Comparison of ENCODE assay signal across 11 mouse cellular contexts in the genomic region with DNA sequence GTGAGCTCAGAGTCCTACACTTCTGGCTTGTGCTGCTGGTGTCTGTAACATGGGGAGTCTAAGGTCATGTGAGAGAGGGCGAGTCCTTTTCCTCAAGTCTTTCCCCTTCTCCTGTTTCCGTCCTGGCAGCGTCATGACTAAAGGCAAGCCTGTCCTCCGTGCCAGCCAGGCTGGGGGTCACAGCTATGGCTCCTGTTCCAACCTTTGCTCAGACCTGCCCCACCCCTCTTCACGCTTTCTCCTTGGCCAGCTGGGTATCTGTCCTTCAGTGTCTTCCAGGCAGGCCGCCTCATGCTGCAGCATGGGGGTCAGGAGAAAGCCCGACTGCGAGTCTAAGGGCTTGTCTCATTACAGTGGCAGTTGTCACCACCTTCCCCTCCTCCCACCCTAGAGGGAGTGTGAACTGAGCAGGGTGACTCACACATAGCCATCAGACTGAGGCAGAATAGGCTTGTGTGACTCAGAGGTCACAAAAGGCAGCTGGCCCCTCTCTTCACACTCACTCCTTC. TPM values are rescaled to one million over a fixed set of nuclear protein-coding genes. Genes with fewer than 3 reads are reported as not detected.
A peak's percentile ranks its signal among the peaks of the same experiment; 100 is the strongest.
DNase-seq lines count a peak whose midpoint lies in the region; ATAC-seq lines count a peak whose summit lies in the region.
"Had no signal": no experiment of that assay in that cellular context is flagged by ENCODE, and none has a peak within 500 bp of the region (broad histone marks: within the 10 kb centered on the region; RNA-seq: fewer than 3 reads in every experiment).

No protein-coding gene starts in this region.

- 19% methylated on average over 8 of the region's 8 CpGs for WGBS in heart, embryonic 13.5 days
- 41% methylated on average over 8 of the region's 8 CpGs for WGBS in limb, embryonic 13.5 days

- no peaks in the 10 kb centered on the region for H3K9me3 ChIP-seq in heart, embryonic 13.5 days
- H3K9me3 ChIP-seq in limb, embryonic 13.5 days: no peaks in the 10 kb centered on the region

- no peak overlapping the region for H3K4me3 ChIP-seq in heart, embryonic 13.5 days
- H3K4me3 ChIP-seq in limb, embryonic 13.5 days: no peak overlapping the region

- 0 out of 2 replicates have a peak overlapping the region, but pooled peaks have one; percentile 9 for H3K4me2 ChIP-seq in heart, embryonic 13.5 days
- H3K4me2 ChIP-seq in limb, embryonic 13.5 days (replicated peaks): no peak overlapping the region

- H3K27me3 ChIP-seq in heart, embryonic 13.5 days (replicated peaks): no peaks in the 10 kb centered on the region
- no peaks in the 10 kb centered on the region; the same call in 1 of the 2 replicates for H3K27me3 ChIP-seq in limb, embryonic 13.5 days

- H3K9ac ChIP-seq in heart, embryonic 13.5 days: peak overlapping the region; percentile 40
- H3K9ac ChIP-seq in limb, embryonic 13.5 days: no peak overlapping the region

- peak; percentile 81 for DNase-seq in kidney, adult 11 months
- no peak for DNase-seq in kidney, adult 18-20 months
- DNase-seq in adrenal gland, adult 2 months: peak; percentile 87
- DNase-seq in cerebellum, postnatal 36 days: no peak
- no peak for DNase-seq in ovary, postnatal 10 days (ENCODE audit: low spot score)
- DNase-seq in testis, postnatal 10 days (ENCODE audit: low spot score): no peak
- DNase-seq: cerebellum, postnatal 14 days had no signal

- ATAC-seq in heart, embryonic 13.5 days (ENCODE audit: extremely low read depth, insufficient number of reproducible peaks, low FRiP score, low TSS enrichment): peak; percentile 29; the same call in 1 of the 2 replicates
- ATAC-seq in limb, embryonic 13.5 days (ENCODE audit: low FRiP score, low read depth): 0 out of 2 replicates have a peak, but pooled peaks have one; percentile 59

- H3K4me1 ChIP-seq in heart, embryonic 13.5 days: peaks cover 44% of the 10 kb centered on the region
- 0 out of 2 replicates have a peak, but pooled peaks cover 5% of the 10 kb centered on the region for H3K4me1 ChIP-seq in limb, embryonic 13.5 days

- peak overlapping the region; percentile 66 for H3K27ac ChIP-seq in heart, embryonic 13.5 days (replicated peaks)
- H3K27ac ChIP-seq in limb, embryonic 13.5 days: no peak overlapping the region; the same call in 1 of the 2 replicates

- H3K36me3 ChIP-seq in heart, embryonic 13.5 days: no peaks in the 10 kb centered on the region
- H3K36me3 ChIP-seq in limb, embryonic 13.5 days: no peaks in the 10 kb centered on the region

RNA-seq across cellular contexts. Expression of a gene that starts 23.0 kb away (rescaled TPM):
- total RNA-seq in adrenal gland, adult 2 months (2021): under 1 TPM in 1 of 2 experiments, not detected in 1; 0.37 TPM
- polyA plus RNA-seq in adrenal gland, adult 2 months (2012; rRNA removed): 1.6 and 4.0 TPM in 2 replicates
- 1.3 and 3.5 TPM in 2 replicates for polyA plus RNA-seq in heart, embryonic 13.5 days (2015; fragmentation: Nextera tagmentation; extraction: Ambion mirVana)
- polyA plus RNA-seq in limb, embryonic 13.5 days (2015; fragmentation: Nextera tagmentation; extraction: Ambion mirVana): 5.8 and 7.1 TPM in 2 replicates
- total RNA-seq: CH12.LX; neutrophil, adult 5-6 weeks had no signal

RNA-seq across cellular contexts. Expression of a gene that starts 32.9 kb away (rescaled TPM):
- 100 to 1,000 TPM; 498 to 599 TPM for total RNA-seq in adrenal gland, adult 2 months (2021)
- 613 and 819 TPM in 2 replicates for polyA plus RNA-seq in adrenal gland, adult 2 months (2012; rRNA removed)
- 10.6 and 13.0 TPM in 2 replicates for polyA plus RNA-seq in heart, embryonic 13.5 days (2015; fragmentation: Nextera tagmentation; extraction: Ambion mirVana)
- 15.0 and 15.8 TPM in 2 replicates for polyA plus RNA-seq in limb, embryonic 13.5 days (2015; fragmentation: Nextera tagmentation; extraction: Ambion mirVana)

RNA-seq across cellular contexts. Expression of a gene that starts 51.8 kb away (rescaled TPM):
- 10 to 100 TPM in 1 of 2 experiments, 1 to 10 TPM in 1; 7.5 to 10.2 TPM for total RNA-seq in adrenal gland, adult 2 months (2021)
- 4.9 and 7.0 TPM in 2 replicates for polyA plus RNA-seq in adrenal gland, adult 2 months (2012; rRNA removed)
- polyA plus RNA-seq in heart, embryonic 13.5 days (2015; fragmentation: Nextera tagmentation; extraction: Ambion mirVana): 2.5 and 3.2 TPM in 2 replicates
- polyA plus RNA-seq in limb, embryonic 13.5 days (2015; fragmentation: Nextera tagmentation; extraction: Ambion mirVana): 4.4 TPM in 2 replicates

Comparison
In these comparisons a context has a peak if more than half of its experiments do, and no peak if none do; other contexts are left out.
1. DNase-seq: peak in kidney, adult 11 months (single experiment) and adrenal gland, adult 2 months (single experiment); none in kidney, adult 18-20 months (single experiment), cerebellum, postnatal 36 days (0 of 2), ovary, postnatal 10 days (single experiment) and testis, postnatal 10 days (single experiment).
2. RNA of a gene that starts 32.9 kb away (polyA plus RNA-seq): 613 to 819 TPM in adrenal gland, adult 2 months; 15.0 to 15.8 TPM in limb, embryonic 13.5 days and 10.6 to 13.0 TPM in heart, embryonic 13.5 days; every median in the first group is over 10 times any median in the second.